Mouse (Mus musculus) myocyte (in vitro differentiated cells): Measurements from ENCODE around the gene Nfe2l1. TPM values are rescaled to one million over a fixed set of nuclear protein-coding genes. Genes with fewer than 3 reads are reported as not detected.

Experiments used
- H3K27me3 ChIP-seq: one replicate; pipeline ENCODE4 v1.6.1; 2011; ENCODE audit not compliant: control insufficient read depth, insufficient read depth, insufficient read length
- H3K36me3 ChIP-seq: one replicate; pipeline ENCODE4 v1.6.1; 2011; ENCODE audit not compliant: control insufficient read depth, insufficient read depth
- H3K4me2 ChIP-seq: one replicate; pipeline ENCODE4 v1.6.1; 2011; ENCODE audit warnings: low read depth, control low read depth
- H3K4me3 ChIP-seq: one replicate; pipeline ENCODE4 v1.5.1; 2011; ENCODE audit warnings: mild to moderate bottlenecking, control low read depth, moderate library complexity
- H3K79me2 ChIP-seq: one replicate; pipeline ENCODE4 v1.6.1; 2011; ENCODE audit not compliant: control insufficient read depth, insufficient read depth
- H3ac ChIP-seq: one replicate; pipeline ENCODE4 v1.6.1; 2011; ENCODE audit not compliant: control insufficient read depth, insufficient read length
- CEBPB ChIP-seq: IDR thresholded peaks from 2 replicates; pipeline ENCODE4 v1.6.1; 2011; ENCODE audit warnings: mild to moderate bottlenecking, moderate library complexity; ENCODE audit not compliant: poor library complexity, insufficient read depth, severe bottlenecking
- E2F4 ChIP-seq: IDR thresholded peaks from one replicate; pipeline ENCODE4 v1.6.1; 2011; ENCODE audit warnings: mild to moderate bottlenecking, control low read depth, moderate library complexity; ENCODE audit not compliant: insufficient read depth
- MAX ChIP-seq: IDR thresholded peaks from one replicate; pipeline ENCODE4 v1.6.1; 2011; ENCODE audit warnings: low read depth, mild to moderate bottlenecking, control low read depth
- MYOD1 ChIP-seq, 3 experiments: IDR thresholded peaks; one replicate each; pipeline ENCODE4 v1.6.1; 2011; ENCODE audit warnings: control low read depth in 2 of 3, low read depth in 2 of 3, mild to moderate bottlenecking in 2 of 3, moderate library complexity in 1 of 3; ENCODE audit not compliant: insufficient read length in 2 of 3, control insufficient read depth in 1 of 3
- MYOG ChIP-seq, 3 experiments: IDR thresholded peaks; one replicate each; pipeline ENCODE4 v1.6.1; 2011; ENCODE audit warnings: control low read depth in 2 of 3, low read depth in 2 of 3, mild to moderate bottlenecking in 2 of 3; ENCODE audit not compliant: insufficient read length in 2 of 3, control insufficient read depth in 1 of 3, insufficient read depth in 1 of 3
- POLR2A ChIP-seq: IDR thresholded peaks from one replicate; pipeline ENCODE4 v1.6.1; 2011; ENCODE audit warnings: low read depth, mild to moderate bottlenecking, control low read depth, moderate library complexity; ENCODE audit not compliant: insufficient read length
- POLR2AphosphoS2 ChIP-seq: IDR thresholded peaks from one replicate; pipeline ENCODE4 v1.6.1; 2011; ENCODE audit warnings: low read depth, control low read depth; ENCODE audit not compliant: insufficient read length
- REST ChIP-seq: IDR thresholded peaks from one replicate; pipeline ENCODE4 v1.6.1; 2011; ENCODE audit warnings: mild to moderate bottlenecking, control low read depth, moderate library complexity; ENCODE audit not compliant: insufficient read depth, insufficient read length
- SRF ChIP-seq: IDR thresholded peaks from one replicate; pipeline ENCODE4 v1.6.1; 2011; ENCODE audit warnings: low read depth; ENCODE audit not compliant: control insufficient read depth, insufficient read length
- TCF12 ChIP-seq: IDR thresholded peaks from one replicate; pipeline ENCODE4 v1.6.1; 2011; ENCODE audit warnings: mild to moderate bottlenecking, control low read depth; ENCODE audit not compliant: poor library complexity, insufficient read depth, severe bottlenecking
- TCF3 ChIP-seq: IDR thresholded peaks from one replicate; pipeline ENCODE4 v1.6.1; 2011; ENCODE audit warnings: low read depth, control low read depth; ENCODE audit not compliant: insufficient read length
- USF1 ChIP-seq: IDR thresholded peaks from one replicate; pipeline ENCODE4 v1.6.1; 2011; ENCODE audit warnings: low read depth, mild to moderate bottlenecking, control low read depth, moderate library complexity
- polyA plus RNA-seq: library from polyadenylated mRNA; unstranded; fragments of >200 nt; fragmentation: generic; extraction: Trizol; gene quantifications from one replicate; pipeline ENCODE4 v1.2.1, GENCODE M21; 2012; ENCODE audit warnings: missing spikeins

The Nfe2l1 gene
- polyA plus RNA-seq, 1 experiment: 518 TPM

DNA sequence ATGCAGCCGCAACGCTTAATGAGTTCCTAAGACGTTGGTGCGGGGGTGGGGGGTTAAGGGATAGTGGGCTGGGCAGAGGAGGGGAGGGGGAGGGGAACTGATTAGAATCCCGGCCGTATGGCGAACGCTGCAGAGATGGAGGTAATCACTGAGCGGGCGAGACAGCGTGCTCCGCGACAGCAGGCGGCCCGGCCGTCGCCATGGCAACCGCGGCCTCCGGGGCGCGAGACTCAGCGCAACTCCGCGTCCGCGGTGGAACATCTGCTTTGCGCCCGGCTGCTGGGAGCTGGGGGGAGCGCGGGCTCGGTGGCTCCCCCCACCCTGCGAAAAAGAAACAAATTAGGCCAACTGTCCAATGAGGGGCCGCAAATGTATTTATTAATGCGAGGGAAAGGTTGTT lies 46.0 kb upstream of the Nfe2l1 start:
- Histone ChIP-seq H3K4me2 (peak overlapping the region; percentile 70), H3K79me2 (no peaks in the 10 kb centered on the region), H3K36me3 (no peaks in the 10 kb centered on the region), H3K4me3 (no peak overlapping the region), H3ac (no peak overlapping the region), H3K27me3 (no peaks in the 10 kb centered on the region)
- TF ChIP-seq REST (no peak), MYOG (IDR thresholded peaks at IDR 0.05; ENCODE audit: control insufficient read depth in 1 of 3, insufficient read depth in 1 of 3, insufficient read length in 2 of 3, low read depth in 2 of 3) (peak in 2 of 3 experiments; percentile 50 to 62), MYOD1 (IDR thresholded peaks at IDR 0.05; ENCODE audit: control insufficient read depth in 1 of 3, insufficient read length in 2 of 3, low read depth in 2 of 3) (peak in 2 of 3 experiments; percentile 51 to 71), MAX (no peak), CEBPB (no peak), E2F4 (no peak), TCF12 (no peak), TCF3 (no peak)

DNA sequence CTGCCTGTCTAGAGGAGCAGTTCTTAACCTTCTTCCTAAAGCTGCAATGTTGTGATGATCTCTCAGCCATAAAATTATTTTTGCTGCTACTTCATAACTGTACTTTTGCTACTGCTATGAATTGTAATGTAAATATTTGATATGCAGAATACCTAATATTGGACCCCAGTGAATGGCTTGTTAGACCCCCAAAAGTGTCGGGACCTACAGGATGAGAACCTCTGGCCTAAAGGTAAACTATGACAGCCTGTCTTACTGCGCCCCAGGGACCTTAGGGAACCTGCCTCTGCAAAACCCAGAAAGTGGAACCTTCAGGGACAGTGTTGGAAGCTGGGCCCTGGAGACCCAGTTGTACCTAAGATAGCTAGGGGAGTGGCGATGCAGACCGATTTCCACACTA lies 45.5 kb upstream of the Nfe2l1 start:
- no peak overlapping the region for H3ac ChIP-seq
- no peaks in the 10 kb centered on the region for H3K79me2 ChIP-seq
- no peak for TF ChIP-seq SRF
- TF ChIP-seq USF1: no peak
- no peak for TF ChIP-seq POLR2AphosphoS2
- TF ChIP-seq TCF3: no peak
- TF ChIP-seq POLR2A: no peak
- no peak for TF ChIP-seq E2F4
- no peak for TF ChIP-seq MYOG (IDR thresholded peaks at IDR 0.05; ENCODE audit: control insufficient read depth in 1 of 3, insufficient read depth in 1 of 3, insufficient read length in 2 of 3, low read depth in 2 of 3)
- TF ChIP-seq TCF12: no peak
- TF ChIP-seq REST: no peak
- no peak for TF ChIP-seq CEBPB
- TF ChIP-seq MAX: no peak
- no peak for TF ChIP-seq MYOD1 (IDR thresholded peaks at IDR 0.05; ENCODE audit: control insufficient read depth in 1 of 3, insufficient read length in 2 of 3, low read depth in 2 of 3)
- no peaks in the 10 kb centered on the region for H3K27me3 ChIP-seq
- H3K4me3 ChIP-seq: no peak overlapping the region
- no peaks in the 10 kb centered on the region for H3K36me3 ChIP-seq
- H3K4me2 ChIP-seq: peak overlapping the region; percentile 70

DNA sequence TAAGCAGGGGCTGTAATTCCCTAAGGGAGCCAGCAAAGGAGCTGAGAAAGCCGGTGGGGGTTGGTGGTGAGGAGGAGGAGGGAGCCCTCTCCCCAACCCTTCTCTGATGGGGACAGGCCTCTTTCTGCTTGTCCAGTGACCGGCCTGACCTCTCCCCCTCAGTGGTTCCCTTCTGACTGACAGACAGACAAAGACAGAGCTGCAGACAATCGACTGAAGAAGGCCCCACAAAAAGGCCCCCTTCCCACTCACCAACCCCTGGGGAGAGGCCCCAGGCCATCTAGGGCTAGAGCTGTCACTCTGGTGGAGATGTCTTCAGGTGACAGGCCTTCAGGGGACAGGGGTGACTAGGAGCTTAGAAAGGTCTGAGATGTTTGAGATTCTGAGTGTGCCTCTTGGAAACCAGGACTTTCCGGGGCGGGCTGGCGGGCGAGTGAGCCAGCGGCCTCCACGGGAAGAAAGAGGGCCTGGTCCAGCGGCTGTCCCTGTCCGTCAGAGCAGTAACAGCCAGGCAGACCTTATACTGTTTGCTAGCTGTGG lies 43.9 kb upstream of the Nfe2l1 start:
- Histone ChIP-seq H3K4me2 (peak overlapping the region; percentile 72), H3K36me3 (no peaks in the 10 kb centered on the region), H3K27me3 (no peaks in the 10 kb centered on the region), H3K4me3 (peak overlapping the region; percentile 13), H3ac (no peak overlapping the region), H3K79me2 (no peaks in the 10 kb centered on the region)
- peak in 2 of 3 experiments; percentile 20 to 52 for TF ChIP-seq MYOG (IDR thresholded peaks at IDR 0.05; ENCODE audit: control insufficient read depth in 1 of 3, insufficient read depth in 1 of 3, insufficient read length in 2 of 3, low read depth in 2 of 3)
- TF ChIP-seq USF1: no peak
- TF ChIP-seq E2F4: no peak
- TF ChIP-seq POLR2AphosphoS2: no peak
- TF ChIP-seq POLR2A: peak; percentile 36
- TF ChIP-seq CEBPB: no peak
- TF ChIP-seq TCF12: peak; percentile 19
- peak; percentile 70 to 98 (median 97) for TF ChIP-seq MYOD1 (IDR thresholded peaks at IDR 0.05; ENCODE audit: control insufficient read depth in 1 of 3, insufficient read length in 2 of 3, low read depth in 2 of 3)
- no peak for TF ChIP-seq REST
- TF ChIP-seq TCF3: peak; percentile 63

DNA sequence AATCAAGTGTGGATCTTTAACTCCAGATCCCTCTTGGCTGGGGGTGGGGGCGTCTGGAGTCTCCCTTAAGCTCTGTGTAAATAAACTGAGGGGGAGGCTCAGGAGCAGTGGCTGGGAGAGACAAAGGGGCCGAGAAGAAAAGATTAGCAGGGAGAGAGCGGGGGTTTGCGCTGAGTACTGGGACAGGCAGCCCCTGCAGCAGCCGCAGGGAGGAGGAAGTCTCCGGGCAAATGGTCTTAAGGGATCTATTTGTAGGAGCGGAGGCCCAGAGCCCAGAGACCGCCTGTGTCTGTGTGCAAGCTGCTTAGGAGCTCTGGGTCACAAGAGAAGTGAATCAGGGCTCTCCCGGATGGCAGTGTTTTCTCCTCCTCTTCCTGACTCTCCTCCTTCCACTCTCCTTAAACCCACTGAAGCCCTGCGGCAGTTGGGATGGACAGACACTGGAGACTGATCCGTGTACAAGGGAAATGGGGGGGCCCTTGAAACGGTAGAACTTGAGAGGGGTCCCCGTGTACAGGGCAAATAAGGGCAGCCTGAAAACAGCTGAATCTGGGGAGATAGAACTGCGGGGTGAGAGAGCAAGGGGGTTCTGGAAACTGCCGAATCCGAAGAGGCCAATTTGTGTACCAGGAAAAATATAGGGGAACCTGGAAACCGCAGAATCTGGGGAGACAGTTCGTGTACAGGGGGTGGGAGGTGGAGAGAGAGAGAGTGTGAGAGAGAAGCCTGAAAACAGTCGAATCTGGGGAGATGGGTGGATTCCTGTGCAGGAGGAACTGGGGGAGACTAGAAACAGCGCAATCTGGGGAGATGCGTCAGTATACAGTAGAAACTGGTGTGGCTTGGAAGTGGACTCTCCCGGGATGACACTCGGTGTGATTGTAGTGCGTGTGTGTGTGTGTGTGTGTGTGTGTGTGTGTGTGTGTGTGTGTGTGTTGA lies 42.9 kb upstream of the Nfe2l1 start:
- Histone ChIP-seq H3K79me2 (no peaks in the 10 kb centered on the region), H3K36me3 (no peaks in the 10 kb centered on the region), H3K4me3 (peak overlapping the region; percentile 13), H3K27me3 (no peaks in the 10 kb centered on the region), H3ac (no peak overlapping the region), H3K4me2 (peak overlapping the region; percentile 72)
- TF ChIP-seq E2F4: no peak
- TF ChIP-seq CEBPB: no peak
- no peak for TF ChIP-seq TCF3
- TF ChIP-seq TCF12: no peak
- no peak for TF ChIP-seq MYOG (IDR thresholded peaks at IDR 0.05; ENCODE audit: control insufficient read depth in 1 of 3, insufficient read depth in 1 of 3, insufficient read length in 2 of 3, low read depth in 2 of 3)
- TF ChIP-seq SRF: no peak
- no peak for TF ChIP-seq USF1
- TF ChIP-seq REST: no peak
- no peak for TF ChIP-seq POLR2A
- no peak for TF ChIP-seq MYOD1 (IDR thresholded peaks at IDR 0.05; ENCODE audit: control insufficient read depth in 1 of 3, insufficient read length in 2 of 3, low read depth in 2 of 3)
